Comparison of ENCODE assay signal across 9 mouse cellular contexts in genomic region chr11:73131020-73131419, GRCm38 (mm10). TPM values are rescaled to one million over a fixed set of nuclear protein-coding genes. Genes with fewer than 3 reads are reported as not detected.
DNase-seq lines count a peak whose midpoint lies in the region; ATAC-seq and TF ChIP-seq lines count a peak whose summit lies in the region.
"Had no signal": no experiment of that assay in that cellular context is flagged by ENCODE, and none has a peak within 500 bp of the region (broad histone marks: within the 10 kb centered on the region; RNA-seq: fewer than 3 reads in every experiment).

No protein-coding gene starts in this region.

- in situ Hi-C loops in CH12.LX (cut with MboI; ENCODE audit: low pct_ligation_motif_present, low pct_unique_long_range_greater_than_20kb, low sequenced_read_pairs), result loop anchor here (10.0 to 25.0 kb wide), 2 partner anchors 154 to 1231 kb away; partner anchors contain the start of genes Olfr411 and Olfr412

- peak; percentile 69 for TF ChIP-seq RAD21 in CH12.LX (IDR thresholded peaks at IDR 0.05; ENCODE audit: low read depth, low read length)

- peak; percentile 74 for TF ChIP-seq CTCF in kidney, adult 2 months (conservative IDR thresholded peaks at IDR 0.05; ENCODE audit: insufficient read depth, insufficient read length, low read depth, low read length)
- peak; percentile 28 to 80; a peak in 3 of 4 replicates for TF ChIP-seq CTCF in CH12.LX (conservative IDR thresholded peaks at IDR 0.05 in 1 of 2, IDR thresholded peaks at IDR 0.05 in 1 of 2; ENCODE audit: low read depth in 2 of 2, low read length in 2 of 2)

- H3K4me1 ChIP-seq in kidney, adult 2 months (ENCODE audit: control insufficient read depth, insufficient read depth, low read length), result no peaks in the 10 kb centered on the region; the same call in 1 of the 2 replicates
- peaks cover 12% of the 10 kb centered on the region; the same call in 1 of the 2 replicates for H3K4me1 ChIP-seq in kidney, embryonic 14.5 days (ENCODE audit: control insufficient read depth, insufficient read depth, low read length)
- peaks cover 17 to 76% of the 10 kb centered on the region in 2 experiments for H3K4me1 ChIP-seq in CH12.LX (ENCODE audit: control insufficient read depth in 1 of 2, insufficient read depth in 2 of 2)
- peaks cover 70% of the 10 kb centered on the region for H3K4me1 ChIP-seq in megakaryocyte, embryonic 14.5 days
- H3K4me1 ChIP-seq in forebrain, embryonic 12.5 days, result peaks cover 19% of the 10 kb centered on the region

- DNase-seq in kidney, adult 2 months, result peak; percentile 66
- DNase-seq in CH12.LX (ENCODE audit: extremely low read depth), result peak; percentile 54
- no peak for DNase-seq in cerebellum, postnatal 36 days

- H3K27me3 ChIP-seq in kidney, adult 2 months (replicated peaks; ENCODE audit: control insufficient read depth, insufficient read depth, low read length), result no peaks in the 10 kb centered on the region
- H3K27me3 ChIP-seq in kidney, embryonic 14.5 days (ENCODE audit: control insufficient read depth, insufficient read depth, low read length), result no peaks in the 10 kb centered on the region
- no peaks in the 10 kb centered on the region for H3K27me3 ChIP-seq in CH12.LX (replicated peaks)
- no peaks in the 10 kb centered on the region for H3K27me3 ChIP-seq in megakaryocyte, embryonic 14.5 days (replicated peaks)
- no peaks in the 10 kb centered on the region for H3K27me3 ChIP-seq in forebrain, embryonic 12.5 days
- H3K27me3 ChIP-seq: liver, embryonic 15.5 days had no signal

- H3K4me3 ChIP-seq in kidney, adult 2 months (ENCODE audit: insufficient read depth, low read depth, low read length), result no peak overlapping the region
- H3K4me3 ChIP-seq in kidney, embryonic 14.5 days (ENCODE audit: low read length), result no peak overlapping the region
- no peak overlapping the region for H3K4me3 ChIP-seq in CH12.LX (replicated peaks in 1 of 3; ENCODE audit: low read depth in 2 of 3, low read length in 2 of 3, poor library complexity in 1 of 3)
- peak overlapping the region; percentile 72 for H3K4me3 ChIP-seq in megakaryocyte, embryonic 14.5 days (replicated peaks)
- no peak overlapping the region for H3K4me3 ChIP-seq in forebrain, embryonic 12.5 days (replicated peaks)
- H3K4me3 ChIP-seq: liver, embryonic 15.5 days had no signal

- peaks cover 40% of the 10 kb centered on the region for H3K79me2 ChIP-seq in CH12.LX (replicated peaks; ENCODE audit: control insufficient read depth, extremely low read depth, insufficient read depth, poor library complexity, severe bottlenecking)

- no peaks in the 10 kb centered on the region for H3K36me3 ChIP-seq in kidney, adult 2 months (ENCODE audit: control insufficient read depth, insufficient read depth, low read length)
- peaks cover 18% of the 10 kb centered on the region; the same call in 1 of the 2 replicates for H3K36me3 ChIP-seq in kidney, embryonic 14.5 days (ENCODE audit: control insufficient read depth, insufficient read depth, low read length)
- H3K36me3 ChIP-seq in CH12.LX (replicated peaks in 1 of 2; ENCODE audit: control insufficient read depth in 1 of 2, insufficient read depth in 1 of 2, low read length in 1 of 2), result peaks cover 8 to 75% of the 10 kb centered on the region in 2 experiments
- peaks cover 57% of the 10 kb centered on the region for H3K36me3 ChIP-seq in megakaryocyte, embryonic 14.5 days (replicated peaks; ENCODE audit: low read length)
- peaks cover 55% of the 10 kb centered on the region for H3K36me3 ChIP-seq in forebrain, embryonic 12.5 days (replicated peaks)

- no peak for ATAC-seq in kidney, embryonic 14.5 days (ENCODE audit: low FRiP score, low TSS enrichment)
- peak; percentile 80 for ATAC-seq in common myeloid progenitor, adult 5-6 weeks (replicated peaks; ENCODE audit: low read depth, poor library complexity, severe bottlenecking)
- ATAC-seq in forebrain, embryonic 12.5 days (ENCODE audit: low FRiP score), result no peak
- ATAC-seq in erythroid progenitor cell, adult 5-6 weeks (replicated peaks; ENCODE audit: low FRiP score, poor library complexity, severe bottlenecking), result no peak

- H3K9ac ChIP-seq in kidney, embryonic 14.5 days (ENCODE audit: low read depth, low read length), result no peak overlapping the region
- no peak overlapping the region for H3K9ac ChIP-seq in CH12.LX (ENCODE audit: insufficient read depth, low read depth)
- no peak overlapping the region for H3K9ac ChIP-seq in forebrain, embryonic 12.5 days
- H3K9ac ChIP-seq: liver, embryonic 15.5 days had no signal

- no peak overlapping the region for H3K27ac ChIP-seq in kidney, adult 2 months (ENCODE audit: insufficient read depth, low read depth, low read length)
- H3K27ac ChIP-seq in kidney, embryonic 14.5 days (ENCODE audit: low read depth, low read length), result no peak overlapping the region
- H3K27ac ChIP-seq in CH12.LX (ENCODE audit: insufficient read depth, low read depth), result no peak overlapping the region
- H3K27ac ChIP-seq in forebrain, embryonic 12.5 days, result no peak overlapping the region
- H3K27ac ChIP-seq: liver, embryonic 15.5 days had no signal

- H3K4me2 ChIP-seq in kidney, embryonic 14.5 days (replicated peaks; ENCODE audit: low read depth, low read length), result no peak overlapping the region
- no peak overlapping the region for H3K4me2 ChIP-seq in CH12.LX (ENCODE audit: insufficient read depth, low read depth, poor library complexity, severe bottlenecking)
- no peak overlapping the region for H3K4me2 ChIP-seq in forebrain, embryonic 12.5 days
- H3K4me2 ChIP-seq: liver, embryonic 15.5 days had no signal

- 47% methylated on average over 7 of the region's 7 CpGs for WGBS in kidney, adult 2 months
- WGBS in kidney, embryonic 14.5 days, result 85% methylated on average over 7 of the region's 7 CpGs
- WGBS in forebrain, embryonic 12.5 days, result 84% methylated on average over 7 of the region's 7 CpGs

- H3K9me3 ChIP-seq in kidney, embryonic 14.5 days (ENCODE audit: control insufficient read depth, low read length), result no peaks in the 10 kb centered on the region
- H3K9me3 ChIP-seq in CH12.LX (replicated peaks; ENCODE audit: low read length), result no peaks in the 10 kb centered on the region
- H3K9me3 ChIP-seq in megakaryocyte, embryonic 14.5 days, result no peaks in the 10 kb centered on the region
- no peaks in the 10 kb centered on the region for H3K9me3 ChIP-seq in forebrain, embryonic 12.5 days
- H3K9me3 ChIP-seq: liver, embryonic 15.5 days had no signal

- dilution Hi-C loops in CH12.LX (cut with MboI; ENCODE audit: extremely low pct_ligation_motif_present, extremely low pct_unique_long_range_greater_than_20kb, low sequenced_read_pairs), result no loop called here

- no peak for TF ChIP-seq EP300 in CH12.LX (IDR thresholded peaks at IDR 0.05; ENCODE audit: low read length)

- TF ChIP-seq POLR2A in kidney, adult 2 months (IDR thresholded peaks at IDR 0.05; ENCODE audit: low read depth, low read length), result no peak
- no peak for TF ChIP-seq POLR2A in CH12.LX (IDR thresholded peaks at IDR 0.05; ENCODE audit: low read depth, low read length)

RNA-seq across cellular contexts. Expression of gene Haspin, which starts 7.1 kb away (rescaled TPM):
- 0.90 and 1.3 TPM in 2 replicates for polyA plus RNA-seq in kidney, adult 2 months (2012; rRNA removed)
- polyA plus RNA-seq in kidney, embryonic 14.5 days (2014; fragmentation: Nextera tagmentation; extraction: Ambion mirVana), result 14.5 and 19.5 TPM in 2 replicates
- 15.7 and 21.7 TPM in 2 replicates for total RNA-seq in CH12.LX (2012; rRNA removed)
- 18.2 and 18.6 TPM in 2 replicates for total RNA-seq in CH12.LX (2014; rRNA removed)
- polyA plus RNA-seq in CH12.LX (2012; ENCODE audit: insufficient read length, low read depth), result 24.1 and 27.0 TPM in 2 replicates
- 18.6 and 22.8 TPM in 2 replicates for total RNA-seq in common myeloid progenitor, adult 5-6 weeks (2017)
- polyA plus RNA-seq in megakaryocyte, embryonic 14.5 days (2012; ENCODE audit: insufficient read depth, low replicate concordance), result 4.4 and 12.6 TPM in 2 replicates
- polyA plus RNA-seq in forebrain, embryonic 12.5 days (2016; fragmentation: Nextera tagmentation; extraction: Ambion mirVana), result 18.5 and 19.1 TPM in 2 replicates
- total RNA-seq in erythroid progenitor cell, adult 5-6 weeks (2015; ENCODE audit: low replicate concordance), result 44.3 and 57.4 TPM in 2 replicates
- 65.1 and 71.6 TPM in 2 replicates for total RNA-seq in erythroid progenitor cell, adult 5-6 weeks (2017; ENCODE audit: low replicate concordance)

RNA-seq across cellular contexts. Expression of gene P2rx5, which starts 29.2 kb away (rescaled TPM):
- polyA plus RNA-seq in kidney, adult 2 months (2012; rRNA removed), result 7.4 and 8.7 TPM in 2 replicates
- polyA plus RNA-seq in kidney, embryonic 14.5 days (2014; fragmentation: Nextera tagmentation; extraction: Ambion mirVana), result 0.34 TPM in 1 of 2 replicates, not detected in the other
- total RNA-seq in CH12.LX (2012; rRNA removed) (0.21 and 0.25 TPM in 2 replicates), CH12.LX (2014; rRNA removed) (0.09 and 0.40 TPM in 2 replicates)
- 0.80 and 0.83 TPM in 2 replicates for polyA plus RNA-seq in CH12.LX (2012; ENCODE audit: insufficient read length, low read depth)
- total RNA-seq in common myeloid progenitor, adult 5-6 weeks (2017), result not detected in 2 replicates
- polyA plus RNA-seq in megakaryocyte, embryonic 14.5 days (2012; ENCODE audit: insufficient read depth, low replicate concordance), result 0.55 TPM in 1 of 2 replicates, not detected in the other
- 0.27 and 0.42 TPM in 2 replicates for polyA plus RNA-seq in forebrain, embryonic 12.5 days (2016; fragmentation: Nextera tagmentation; extraction: Ambion mirVana)
- total RNA-seq in erythroid progenitor cell, adult 5-6 weeks (2015; ENCODE audit: low replicate concordance), result not detected in 2 replicates
- not detected in 2 replicates for total RNA-seq in erythroid progenitor cell, adult 5-6 weeks (2017; ENCODE audit: low replicate concordance)

RNA-seq across cellular contexts. Expression of gene Itgae, which starts 40.6 kb away (rescaled TPM):
- polyA plus RNA-seq in kidney, adult 2 months (2012; rRNA removed), result 0.60 and 1.0 TPM in 2 replicates
- 0.20 and 0.24 TPM in 2 replicates for polyA plus RNA-seq in kidney, embryonic 14.5 days (2014; fragmentation: Nextera tagmentation; extraction: Ambion mirVana)
- 0.21 TPM in 2 replicates for total RNA-seq in CH12.LX (2012; rRNA removed)
- total RNA-seq in CH12.LX (2014; rRNA removed), result 0.17 and 0.27 TPM in 2 replicates
- polyA plus RNA-seq in CH12.LX (2012; ENCODE audit: insufficient read length, low read depth), result 0.26 and 0.37 TPM in 2 replicates
- 0.05 TPM in 1 of 2 replicates, not detected in the other for total RNA-seq in common myeloid progenitor, adult 5-6 weeks (2017)
- 0.31 TPM in 1 of 2 replicates, not detected in the other for polyA plus RNA-seq in megakaryocyte, embryonic 14.5 days (2012; ENCODE audit: insufficient read depth, low replicate concordance)
- polyA plus RNA-seq in forebrain, embryonic 12.5 days (2016; fragmentation: Nextera tagmentation; extraction: Ambion mirVana), result 0.37 and 0.38 TPM in 2 replicates
- not detected in 2 replicates for total RNA-seq in erythroid progenitor cell, adult 5-6 weeks (2015; ENCODE audit: low replicate concordance)
- total RNA-seq in erythroid progenitor cell, adult 5-6 weeks (2017; ENCODE audit: low replicate concordance), result 0.08 and 1.3 TPM in 2 replicates

RNA-seq across cellular contexts. Expression of gene Emc6, which starts 45.8 kb away (rescaled TPM):
- polyA plus RNA-seq in kidney, adult 2 months (2012; rRNA removed), result 77.6 and 91.0 TPM in 2 replicates
- polyA plus RNA-seq in kidney, embryonic 14.5 days (2014; fragmentation: Nextera tagmentation; extraction: Ambion mirVana), result 134 and 156 TPM in 2 replicates
- 123 and 124 TPM in 2 replicates for total RNA-seq in CH12.LX (2012; rRNA removed)
- total RNA-seq in CH12.LX (2014; rRNA removed), result 252 and 292 TPM in 2 replicates
- 138 and 176 TPM in 2 replicates for polyA plus RNA-seq in CH12.LX (2012; ENCODE audit: insufficient read length, low read depth)
- total RNA-seq in common myeloid progenitor, adult 5-6 weeks (2017), result 46.6 and 48.2 TPM in 2 replicates
- polyA plus RNA-seq in megakaryocyte, embryonic 14.5 days (2012; ENCODE audit: insufficient read depth, low replicate concordance), result 170 and 286 TPM in 2 replicates
- polyA plus RNA-seq in forebrain, embryonic 12.5 days (2016; fragmentation: Nextera tagmentation; extraction: Ambion mirVana), result 123 and 129 TPM in 2 replicates
- 16.9 and 27.2 TPM in 2 replicates for total RNA-seq in erythroid progenitor cell, adult 5-6 weeks (2015; ENCODE audit: low replicate concordance)
- 8.0 and 31.8 TPM in 2 replicates for total RNA-seq in erythroid progenitor cell, adult 5-6 weeks (2017; ENCODE audit: low replicate concordance)

RNA-seq across cellular contexts. Expression of gene Tax1bp3, which starts 45.9 kb away (rescaled TPM):
- polyA plus RNA-seq in kidney, adult 2 months (2012; rRNA removed), result 86.5 and 104 TPM in 2 replicates
- polyA plus RNA-seq in kidney, embryonic 14.5 days (2014; fragmentation: Nextera tagmentation; extraction: Ambion mirVana), result 195 and 209 TPM in 2 replicates
- total RNA-seq in CH12.LX (2012; rRNA removed), result 2.8 and 3.3 TPM in 2 replicates
- 2.5 and 2.6 TPM in 2 replicates for total RNA-seq in CH12.LX (2014; rRNA removed)
- polyA plus RNA-seq in CH12.LX (2012; ENCODE audit: insufficient read length, low read depth), result 3.3 and 3.5 TPM in 2 replicates
- total RNA-seq in common myeloid progenitor, adult 5-6 weeks (2017), result 7.7 and 11.4 TPM in 2 replicates
- polyA plus RNA-seq in megakaryocyte, embryonic 14.5 days (2012; ENCODE audit: insufficient read depth, low replicate concordance), result 19.3 and 28.8 TPM in 2 replicates
- 158 and 163 TPM in 2 replicates for polyA plus RNA-seq in forebrain, embryonic 12.5 days (2016; fragmentation: Nextera tagmentation; extraction: Ambion mirVana)
- 2.1 and 9.4 TPM in 2 replicates for total RNA-seq in erythroid progenitor cell, adult 5-6 weeks (2015; ENCODE audit: low replicate concordance)
- total RNA-seq in erythroid progenitor cell, adult 5-6 weeks (2017; ENCODE audit: low replicate concordance), result 3.3 and 6.9 TPM in 2 replicates

Comparison
In these comparisons a context has a peak if more than half of its experiments do, and no peak if none do; other contexts are left out.
1. DNase-seq: peak in kidney, adult 2 months (single experiment) and CH12.LX (single experiment); none in cerebellum, postnatal 36 days (0 of 2).